Mouse (Mus musculus) kidney, adult 2 months (tissue): Measurements from ENCODE around the gene Rtp4.

Source experiments
- CTCF ChIP-seq: fragments of 200-500 bp; conservative IDR thresholded peaks from 2 replicates; pipeline ENCODE4 v1.5.1; 2011; ENCODE audit warnings: low read depth, mild to moderate bottlenecking, control low read depth, low read length, moderate library complexity, mixed read lengths; ENCODE audit not compliant: insufficient read depth, insufficient read length
- POLR2A ChIP-seq: fragments of 200-500 bp; IDR thresholded peaks from one replicate; pipeline ENCODE4 v1.6.1; 2011; ENCODE audit warnings: low read depth, low read length, control low read depth

DNA sequence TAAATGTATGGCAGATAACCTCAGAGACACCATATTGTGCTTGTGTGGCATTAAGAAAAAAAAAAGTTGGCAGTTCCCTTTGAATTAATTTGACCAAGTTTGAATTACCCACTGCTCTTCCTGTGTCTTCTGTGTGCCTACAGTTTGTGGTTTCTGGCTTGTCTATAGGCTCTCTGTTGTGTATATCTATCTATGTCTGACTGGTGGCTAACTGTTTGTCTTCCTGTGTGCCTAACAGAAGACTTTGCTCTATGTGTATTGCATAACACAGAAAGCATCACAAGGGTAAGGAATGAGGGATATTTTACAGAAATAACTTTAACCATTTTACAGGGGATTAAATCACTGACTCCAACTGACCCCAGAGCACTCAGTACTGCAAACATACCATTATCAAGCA is 77.9 kb downstream of the Rtp4 start:
- no peak for TF ChIP-seq POLR2A
- no peak for TF ChIP-seq CTCF
